Mouse (Mus musculus) left cerebral cortex, postnatal 14 days (tissue): Measurements from ENCODE around the gene Ifnk. TPM values are rescaled to one million over a fixed set of nuclear protein-coding genes. Genes with fewer than 3 reads are reported as not detected.

Experiments
- DNase-seq, 2 experiments: peaks; one replicate each; pipeline ENCODE4 v3.0.0; 2021 to 2022; ENCODE audit warnings: low spot score in 2 of 2, mixed read lengths in 1 of 2
- intact Hi-C: fragments of 180-260 bp; cut with DNase I; formaldehyde crosslinking; loops from one replicate; pipeline ENCODE4 v1.15.1; 2025
- total RNA-seq, 2 experiments: library from RNA; stranded (reverse); gene quantifications; 2 replicates each; pipeline ENCODE4 v1.2.3; 2021

The Ifnk gene
- total RNA-seq, 2 experiments from 2014 or later = not detected

- intact Hi-C loops = no loop called here
- DNase-seq = no peak
These were observed 21.7 kb downstream of the Ifnk start for GRCm38 (mm10) chr4:35173551-35173950.

GRCm38 (mm10) chr4:35175566-35175965 lies 23.7 kb downstream of the Ifnk start:
- intact Hi-C loops = no loop called here
- DNase-seq = no peak

- intact Hi-C loops = no loop called here
- no peak for DNase-seq
These were observed 26.2 kb downstream of the Ifnk start for GRCm38 (mm10) chr4:35177926-35178645.

- intact Hi-C loops = no loop called here
- no peak for DNase-seq
These were observed 35.9 kb downstream of the Ifnk start for GRCm38 (mm10) chr4:35187617-35188326.

- DNase-seq = peak; percentile 20 to 51
These were observed 37.9 kb downstream of the Ifnk start for GRCm38 (mm10) chr4:35189794-35190193.

GRCm38 (mm10) chr4:35192725-35193124 lies 40.9 kb downstream of the Ifnk start:
- intact Hi-C loops = no loop called here
- DNase-seq = peak in 1 of 2 experiments; percentile 24

More at GRCm38 (mm10) chr4:35189794-35190193, 37.9 kb downstream of the Ifnk start:
- intact Hi-C loops = no loop called here

GRCm38 (mm10) chr4:35201700-35202099 lies 49.8 kb downstream of the Ifnk start:
- intact Hi-C loops = no loop called here
- no peak for DNase-seq

Other genes with a start within 250 kb of the Ifnk start
- gene Mob3b, start 5.4 kb downstream of the Ifnk start, total RNA-seq = 1 to 10 TPM; 2.6 to 6.5 TPM
- gene C9orf72, start 74.1 kb downstream of the Ifnk start, total RNA-seq = 10 to 100 TPM; 28.4 to 31.2 TPM